Mouse (Mus musculus): ENCODE data around the gene Epb41l2.

DNA sequence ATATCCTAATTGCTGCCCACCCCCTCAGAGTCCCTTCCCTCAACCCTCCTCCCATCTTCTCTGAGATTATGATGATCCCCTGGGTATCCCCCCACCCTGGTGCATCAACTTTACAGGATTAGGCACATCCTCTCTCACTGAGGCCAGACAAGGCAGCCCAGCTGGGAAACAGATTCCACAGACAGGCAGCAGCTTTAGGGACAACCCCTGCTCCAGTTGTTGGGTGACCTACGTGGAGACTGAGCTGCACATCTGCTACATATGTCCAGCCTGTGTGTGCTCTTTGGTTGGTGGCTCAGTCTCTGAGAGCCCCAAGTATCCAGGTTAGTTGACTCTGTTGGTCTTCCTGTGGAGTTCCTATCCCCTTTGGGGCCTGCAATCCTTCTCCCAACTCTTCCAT is 179.1 kb downstream of the Epb41l2 start:
- TF ChIP-seq CTCF (IDR thresholded peaks at IDR 0.05; ENCODE audit: extremely low read depth, insufficient read depth, low read length) (no peak), POLR2A (IDR thresholded peaks at IDR 0.05; ENCODE audit: extremely low read depth, insufficient read depth, low read length) (no peak)
